Mouse (Mus musculus) C2C12 (cell line): ENCODE measurements around the gene Sec61b. TPM values are rescaled to one million over a fixed set of nuclear protein-coding genes. Genes with fewer than 3 reads are reported as not detected.

Source experiments
- H3K27me3 ChIP-seq: one replicate; pipeline ENCODE4 v1.6.1; 2011; ENCODE audit not compliant: control insufficient read depth, insufficient read depth, insufficient read length
- H3K36me3 ChIP-seq: one replicate; pipeline ENCODE4 v1.6.1; 2011; ENCODE audit not compliant: control insufficient read depth, insufficient read depth
- H3K4me3 ChIP-seq: one replicate; pipeline ENCODE4 v1.5.1; 2011; ENCODE audit warnings: mild to moderate bottlenecking, control low read depth; ENCODE audit not compliant: poor library complexity, insufficient read depth, severe bottlenecking
- H3K79me2 ChIP-seq: one replicate; pipeline ENCODE4 v1.6.1; 2011; ENCODE audit not compliant: control insufficient read depth, insufficient read depth
- H3K79me3 ChIP-seq: one replicate; pipeline ENCODE4 v1.6.1; 2011; ENCODE audit warnings: low read depth, control low read depth
- H3ac ChIP-seq: one replicate; pipeline ENCODE3; 2011; ENCODE audit warnings: low read depth; ENCODE audit not compliant: control insufficient read depth, insufficient read length
- CEBPB ChIP-seq: IDR thresholded peaks from one replicate; pipeline ENCODE4 v1.6.1; 2011; ENCODE audit warnings: low read depth, mild to moderate bottlenecking, control low read depth, moderate library complexity
- CTCF ChIP-seq: IDR thresholded peaks from one replicate; pipeline ENCODE4 v1.5.1; 2011; ENCODE audit not compliant: control insufficient read depth, insufficient read depth, insufficient read length
- FOSL1 ChIP-seq: IDR thresholded peaks from one replicate; pipeline ENCODE4 v1.8.0; 2011; ENCODE audit warnings: mild to moderate bottlenecking, low read length; ENCODE audit not compliant: poor library complexity, insufficient read depth, severe bottlenecking
- MAX ChIP-seq: IDR thresholded peaks from one replicate; pipeline ENCODE4 v1.6.1; 2011; ENCODE audit warnings: mild to moderate bottlenecking, control low read depth
- MYOD1 ChIP-seq: IDR thresholded peaks from one replicate; pipeline ENCODE4 v1.6.1; 2011; ENCODE audit warnings: low read depth; ENCODE audit not compliant: control insufficient read depth, insufficient read length
- MYOG ChIP-seq: IDR thresholded peaks from one replicate; pipeline ENCODE4 v1.6.1; 2011; ENCODE audit not compliant: control insufficient read depth, insufficient read length; ENCODE audit errors: extremely low read depth
- USF1 ChIP-seq: IDR thresholded peaks from one replicate; pipeline ENCODE4 v1.6.1; 2011; ENCODE audit warnings: low read depth, mild to moderate bottlenecking, control low read depth, moderate library complexity
- polyA plus RNA-seq: library from polyadenylated mRNA; unstranded; fragments of >200 nt; fragmentation: generic; extraction: Trizol; gene quantifications from one replicate; pipeline ENCODE4 v1.2.1, GENCODE M21; 2012; ENCODE audit warnings: missing spikeins

Sec61b gene
- polyA plus RNA-seq, 1 experiment, result 437 TPM

- Histone ChIP-seq H3K27me3 (no peaks in the 10 kb centered on the region), H3K36me3 (no peaks in the 10 kb centered on the region), H3K4me3 (no peak overlapping the region), H3ac (no peak overlapping the region), H3K79me3 (no peaks in the 10 kb centered on the region), H3K79me2 (no peaks in the 10 kb centered on the region)
- TF ChIP-seq FOSL1 (no peak), CTCF (no peak), CEBPB (no peak), MYOD1 (no peak), MAX (no peak), USF1 (no peak), MYOG (no peak)
Measured at GRCm38 (mm10) chr4:47493456-47493855, 19.0 kb downstream of the Sec61b start.

GRCm38 (mm10) chr4:47494137-47494536 lies 19.7 kb downstream of the Sec61b start:
- H3K4me3 ChIP-seq, result no peak overlapping the region
- no peaks in the 10 kb centered on the region for H3K36me3 ChIP-seq
- no peak overlapping the region for H3ac ChIP-seq
- no peaks in the 10 kb centered on the region for H3K79me3 ChIP-seq
- H3K27me3 ChIP-seq, result peaks cover 4% of the 10 kb centered on the region
- no peaks in the 10 kb centered on the region for H3K79me2 ChIP-seq
- no peak for TF ChIP-seq MYOD1
- TF ChIP-seq CEBPB, result no peak
- no peak for TF ChIP-seq FOSL1
- TF ChIP-seq MYOG, result no peak
- TF ChIP-seq USF1, result no peak
- TF ChIP-seq CTCF, result no peak
- TF ChIP-seq MAX, result no peak

DNA sequence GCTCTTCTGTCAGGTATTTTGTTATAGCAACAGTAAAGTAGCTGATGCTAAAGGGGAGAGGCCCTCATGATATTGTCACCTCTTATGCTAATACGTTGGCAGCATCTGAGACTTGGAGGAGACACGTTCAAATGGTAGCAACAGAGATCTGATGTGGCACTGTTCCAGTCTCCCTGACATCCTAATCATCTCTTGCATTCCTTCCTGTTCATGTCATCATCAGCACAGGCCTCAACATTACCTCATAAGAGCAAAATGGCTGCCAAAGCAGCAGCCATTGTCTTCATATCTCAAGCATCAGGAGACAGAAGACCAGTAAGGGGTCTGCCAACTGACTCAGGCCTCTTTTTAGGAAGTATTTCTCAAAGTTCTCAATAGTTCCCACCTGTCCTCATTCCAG lies 20.2 kb downstream of the Sec61b start:
- Histone ChIP-seq H3K79me3 (no peaks in the 10 kb centered on the region), H3K4me3 (no peak overlapping the region), H3K36me3 (no peaks in the 10 kb centered on the region), H3K27me3 (peaks cover 6% of the 10 kb centered on the region), H3ac (no peak overlapping the region), H3K79me2 (no peaks in the 10 kb centered on the region)
- TF ChIP-seq MYOG (no peak), CEBPB (no peak), MAX (no peak), USF1 (no peak)

GRCm38 (mm10) chr4:47497811-47498385 lies 23.4 kb downstream of the Sec61b start:
- no peak overlapping the region for H3K4me3 ChIP-seq
- no peaks in the 10 kb centered on the region for H3K79me2 ChIP-seq
- H3K79me3 ChIP-seq, result no peaks in the 10 kb centered on the region
- H3K27me3 ChIP-seq, result peaks cover 12% of the 10 kb centered on the region
- no peak for TF ChIP-seq CEBPB
- no peak for TF ChIP-seq FOSL1
- TF ChIP-seq MYOD1, result no peak
- no peak for TF ChIP-seq CTCF
- TF ChIP-seq MYOG, result no peak
- TF ChIP-seq MAX, result no peak
- no peak for TF ChIP-seq USF1
- no peak overlapping the region for H3ac ChIP-seq
- H3K36me3 ChIP-seq, result no peaks in the 10 kb centered on the region

DNA sequence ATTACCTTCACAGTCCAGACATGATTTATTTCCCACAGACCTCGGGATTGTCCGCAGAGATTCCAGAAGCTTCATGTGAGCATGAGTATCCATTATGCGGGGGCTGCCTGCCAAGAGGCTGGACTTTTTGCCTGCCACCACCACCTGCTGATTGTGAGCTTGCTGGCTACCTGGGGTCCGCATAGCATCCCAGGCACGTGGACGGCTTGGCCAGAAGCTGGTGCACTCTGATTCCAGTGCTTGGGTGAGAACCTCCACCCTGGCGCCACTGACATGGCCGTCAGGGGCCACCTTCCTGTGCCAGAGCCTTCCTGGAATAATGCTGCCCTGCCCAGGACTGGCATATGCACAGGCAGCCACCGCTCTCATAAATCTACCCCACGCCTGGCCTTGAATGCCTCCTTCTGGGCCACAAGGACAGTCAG lies 24.7 kb downstream of the Sec61b start:
- no peaks in the 10 kb centered on the region for H3K36me3 ChIP-seq
- H3K79me3 ChIP-seq, result no peaks in the 10 kb centered on the region
- no peak for TF ChIP-seq FOSL1
- no peak for TF ChIP-seq MYOD1
- TF ChIP-seq MAX, result no peak
- no peak for TF ChIP-seq CEBPB
- no peak for TF ChIP-seq USF1
- TF ChIP-seq CTCF, result no peak
- no peak for TF ChIP-seq MYOG
- H3K79me2 ChIP-seq, result no peaks in the 10 kb centered on the region
- peaks cover 12% of the 10 kb centered on the region for H3K27me3 ChIP-seq
- no peak overlapping the region for H3K4me3 ChIP-seq
- H3ac ChIP-seq, result no peak overlapping the region

- no peaks in the 10 kb centered on the region for H3K36me3 ChIP-seq
- no peak overlapping the region for H3ac ChIP-seq
- no peaks in the 10 kb centered on the region for H3K79me3 ChIP-seq
- TF ChIP-seq CTCF, result peak; percentile 46
- TF ChIP-seq MAX, result no peak
- peak; percentile 76 for TF ChIP-seq CEBPB
- no peaks in the 10 kb centered on the region for H3K79me2 ChIP-seq
- H3K27me3 ChIP-seq, result peaks cover 12% of the 10 kb centered on the region
- H3K4me3 ChIP-seq, result no peak overlapping the region
Measured at GRCm38 (mm10) chr4:47502546-47502971, 28.1 kb downstream of the Sec61b start.
